Mouse (Mus musculus) brown adipose tissue, adult 24 weeks (tissue): ENCODE measurements around the gene Relch. TPM values are rescaled to one million over a fixed set of nuclear protein-coding genes. Genes with fewer than 3 reads are reported as not detected.

Source experiments
- H3K27ac ChIP-seq: fragments of 200-500 bp; replicated peaks from 2 replicates; pipeline ENCODE4 v1.5.1; 2012; ENCODE audit warnings: low read depth, mild to moderate bottlenecking, low read length
- H3K4me1 ChIP-seq: fragments of 200-500 bp; 2 replicates; pipeline ENCODE4 v1.6.1; 2012; ENCODE audit warnings: low read length, mixed read lengths; ENCODE audit not compliant: control insufficient read depth, insufficient read depth, insufficient read length
- H3K4me3 ChIP-seq: fragments of 200-500 bp; 2 replicates; pipeline ENCODE4 v1.5.1; 2012; ENCODE audit warnings: low read depth, mild to moderate bottlenecking, low read length, moderate library complexity; ENCODE audit not compliant: insufficient read depth
- polyA plus RNA-seq: library from polyadenylated mRNA; stranded (reverse); fragments of >200 nt; gene quantifications from 2 replicates; pipeline ENCODE4 v1.2.4, GENCODE M21; 2012; ENCODE audit not compliant: missing spikeins, insufficient read depth, insufficient read length

Gene Relch
- polyA plus RNA-seq: 6.2 and 7.9 TPM in 2 replicates

DNA sequence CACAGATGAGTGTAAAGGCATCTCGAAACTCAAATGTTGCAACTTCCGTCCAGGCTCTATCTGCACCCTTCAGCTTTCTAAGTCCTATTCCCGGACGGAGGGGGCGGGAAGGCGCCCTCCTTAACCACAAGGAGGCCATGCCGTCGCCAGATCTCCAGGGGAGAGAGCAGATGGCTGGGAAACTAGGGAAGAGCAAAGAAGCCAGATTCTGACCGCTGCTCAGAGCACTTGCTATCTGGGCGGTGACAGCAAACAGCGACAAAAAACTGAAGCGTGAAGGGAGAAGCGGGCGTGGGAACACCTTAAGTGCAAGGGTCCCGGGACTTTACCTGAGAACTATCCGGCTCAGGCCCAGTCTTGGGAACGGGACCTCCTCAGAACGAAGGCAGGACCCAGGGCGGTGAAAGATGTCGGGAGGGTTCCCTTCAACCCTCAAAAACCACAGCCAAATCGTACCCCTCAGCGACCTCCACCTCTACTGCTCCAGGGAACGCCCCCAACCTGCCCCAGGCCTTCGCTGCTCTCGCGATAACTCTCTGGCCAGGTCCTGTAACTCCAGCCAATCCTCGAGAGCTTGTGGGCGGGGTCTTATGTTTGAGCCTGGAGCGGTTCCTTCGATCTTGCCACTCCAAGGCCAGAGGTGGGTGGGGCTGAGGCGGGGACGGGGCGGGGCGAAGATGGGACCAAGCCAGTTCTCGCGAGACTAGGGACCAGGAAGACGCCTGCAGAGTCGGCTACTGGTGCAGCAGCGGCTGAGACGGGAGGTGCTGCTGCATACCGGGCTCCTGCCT, at the start of gene Relch, which contains the start of gene Pign:
Gene Relch, plus strand, starts transcription at position 691 of the 791 bp plus-strand sequence.
Gene Pign, minus strand, starts transcription at position 507 of the 791 bp plus-strand sequence.
- no peaks in the 10 kb centered on the region; the same call in 1 of the 2 replicates for H3K4me1 ChIP-seq
- H3K27ac ChIP-seq: peak within 1 kb of the TSS; percentile 49
- H3K4me3 ChIP-seq: peak within 1 kb of the TSS; percentile 97

DNA sequence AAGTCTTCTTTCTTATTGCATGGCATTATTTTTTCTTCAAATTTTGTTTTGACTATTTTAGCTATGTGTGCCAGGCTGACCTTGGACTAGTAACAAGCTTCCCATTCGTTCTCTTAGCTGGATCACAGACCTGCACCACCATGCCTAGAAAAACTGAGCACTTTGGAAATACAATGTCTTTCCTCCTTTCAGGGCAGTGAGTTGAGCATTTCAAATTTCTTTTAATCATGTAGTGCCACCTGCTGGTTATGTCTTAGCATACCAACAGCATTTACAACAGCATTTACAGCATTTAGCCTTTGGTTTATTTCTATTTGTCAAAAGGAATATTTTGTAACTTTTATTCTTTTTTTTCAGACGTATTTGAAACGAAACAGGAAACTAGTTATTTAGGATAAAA, 33.2 kb upstream of the Relch start:
- H3K4me1 ChIP-seq: no peaks in the 10 kb centered on the region
- H3K27ac ChIP-seq: no peak overlapping the region
- H3K4me3 ChIP-seq: no peak overlapping the region

DNA sequence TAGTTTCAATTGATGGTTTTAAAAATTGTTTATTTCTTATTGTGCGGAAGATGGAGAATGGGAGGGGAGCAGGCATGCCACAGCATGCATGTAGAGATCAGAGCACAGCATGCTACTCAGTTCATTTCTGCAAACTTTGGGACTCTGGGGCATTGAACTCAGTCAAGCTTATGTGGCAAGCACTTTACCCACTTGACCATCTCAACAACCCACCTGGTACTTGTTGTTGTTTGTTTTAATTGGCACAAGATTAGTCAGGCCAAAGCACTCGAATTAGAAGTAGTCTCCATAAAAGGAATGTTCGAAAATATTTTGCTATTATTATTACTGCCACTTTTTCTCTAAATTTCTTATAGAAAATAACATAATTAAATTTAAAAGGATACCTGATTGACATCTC, 19.6 kb upstream of the Relch start:
- H3K4me1 ChIP-seq: no peaks in the 10 kb centered on the region
- H3K27ac ChIP-seq: no peak overlapping the region
- no peak overlapping the region for H3K4me3 ChIP-seq

- Histone ChIP-seq H3K4me1 (no peaks in the 10 kb centered on the region), H3K4me3 (no peak overlapping the region), H3K27ac (no peak overlapping the region)
These were observed 13.0 kb upstream of the Relch start for GRCm38 (mm10) chr1:105650650-105651049.

- Histone ChIP-seq H3K4me1 (no peaks in the 10 kb centered on the region), H3K4me3 (no peak overlapping the region), H3K27ac (no peak overlapping the region)
These were observed 9.7 kb upstream of the Relch start for GRCm38 (mm10) chr1:105653981-105654380.

GRCm38 (mm10) chr1:105660015-105660414, 3.6 kb upstream of the Relch start:
- Histone ChIP-seq H3K4me1 (no peaks in the 10 kb centered on the region), H3K27ac (no peak overlapping the region), H3K4me3 (no peak overlapping the region)

GRCm38 (mm10) chr1:105662820-105663170, 866 bp upstream of the Relch start:
- 0 out of 2 replicates have a peak overlapping the region, but pooled peaks have one; percentile 10 for H3K27ac ChIP-seq
- peak overlapping the region; percentile 83 for H3K4me3 ChIP-seq
- no peaks in the 10 kb centered on the region; the same call in 1 of the 2 replicates for H3K4me1 ChIP-seq

DNA sequence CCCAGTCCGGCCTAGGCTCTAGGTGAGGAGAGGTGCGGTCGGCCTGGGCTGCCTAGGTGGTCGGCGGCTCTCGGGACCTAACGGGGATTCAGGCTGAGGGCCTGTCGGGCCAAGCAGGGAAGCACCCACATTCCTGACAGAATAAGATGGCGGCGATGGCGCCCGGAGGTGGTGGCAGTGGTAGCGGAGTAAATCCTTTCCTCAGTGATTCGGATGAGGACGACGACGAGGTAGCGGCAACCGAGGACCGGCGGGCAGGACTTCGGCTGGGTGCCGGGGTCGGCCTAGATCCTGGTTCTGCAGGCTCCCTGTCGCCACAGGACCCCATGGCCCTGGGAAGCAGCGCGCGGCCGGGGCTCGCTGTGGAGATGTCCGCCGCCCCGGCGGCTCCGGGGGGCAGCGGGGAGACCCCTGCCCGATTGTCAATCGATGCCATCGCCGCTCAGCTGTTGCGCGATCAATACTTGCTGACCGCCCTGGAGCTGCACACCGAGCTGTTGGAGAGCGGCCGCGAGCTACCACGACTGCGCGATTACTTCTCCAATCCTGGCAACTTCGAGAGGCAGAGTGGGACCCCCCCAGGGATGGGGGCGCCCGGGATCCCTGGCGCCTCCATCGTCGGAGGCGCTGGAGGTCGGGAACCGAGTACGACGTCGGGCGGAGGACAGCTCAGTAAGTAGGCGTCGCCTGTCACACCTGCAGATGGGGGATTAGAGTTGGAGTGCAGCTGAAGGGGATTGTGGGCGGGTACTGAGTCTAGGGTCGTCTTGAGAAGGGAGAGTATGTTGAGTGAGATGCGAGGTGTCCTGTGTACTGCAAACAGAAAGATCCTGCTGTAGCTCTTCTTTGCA, 526 bp downstream of the Relch start:
- peak overlapping the region; percentile 97 for H3K4me3 ChIP-seq
- 0 out of 2 replicates have a peak overlapping the region, but pooled peaks have one; percentile 33 for H3K27ac ChIP-seq
- no peaks in the 10 kb centered on the region; the same call in 1 of the 2 replicates for H3K4me1 ChIP-seq

- H3K4me3 ChIP-seq: no peak overlapping the region
- H3K4me1 ChIP-seq: no peaks in the 10 kb centered on the region; the same call in 1 of the 2 replicates
- no peak overlapping the region for H3K27ac ChIP-seq
These were observed 6.0 kb downstream of the Relch start for GRCm38 (mm10) chr1:105669700-105670099.

DNA sequence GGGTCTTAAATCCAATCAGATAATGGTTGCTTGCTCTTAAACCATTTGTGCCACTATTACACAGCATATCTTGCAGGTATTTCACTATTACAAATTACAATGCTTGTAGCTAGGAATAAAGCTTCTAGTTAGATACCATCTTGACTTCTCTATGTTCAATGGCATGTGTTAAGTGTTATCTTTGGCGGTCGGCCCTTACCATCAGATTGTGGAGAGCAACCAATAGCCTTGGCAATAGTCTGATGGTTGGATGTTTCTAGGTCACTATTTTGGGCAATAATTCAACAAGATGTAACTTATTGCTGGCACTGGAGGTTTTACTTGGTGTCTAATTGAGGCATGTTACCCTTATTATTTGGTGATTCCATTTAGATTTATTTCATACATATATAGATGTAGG, 11.1 kb downstream of the Relch start:
- Histone ChIP-seq H3K4me1 (no peaks in the 10 kb centered on the region), H3K27ac (no peak overlapping the region), H3K4me3 (no peak overlapping the region)

GRCm38 (mm10) chr1:105680587-105680986, 16.9 kb downstream of the Relch start:
- no peak overlapping the region for H3K4me3 ChIP-seq
- no peaks in the 10 kb centered on the region for H3K4me1 ChIP-seq
- H3K27ac ChIP-seq: no peak overlapping the region

DNA sequence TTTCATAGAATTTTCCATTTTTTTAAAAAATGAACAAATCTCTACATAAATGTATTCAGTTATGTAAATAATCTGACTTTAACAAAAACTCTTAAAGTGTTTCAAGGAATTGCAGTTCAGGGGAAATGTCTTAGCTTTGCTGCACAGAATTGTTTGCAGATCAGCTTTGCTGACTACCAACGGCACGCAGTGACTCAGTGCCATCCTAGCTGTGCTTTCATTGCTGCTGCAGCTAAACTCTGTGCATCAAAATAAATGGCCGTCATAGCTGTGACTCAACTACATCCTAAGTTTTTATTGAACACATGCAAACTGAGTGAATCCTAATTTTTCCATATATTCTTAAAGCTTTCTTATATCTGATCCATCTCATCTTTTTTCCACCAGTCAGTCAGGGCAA, 21.8 kb downstream of the Relch start:
- H3K27ac ChIP-seq: no peak overlapping the region
- no peak overlapping the region for H3K4me3 ChIP-seq
- H3K4me1 ChIP-seq: no peaks in the 10 kb centered on the region

- H3K4me3 ChIP-seq: no peak overlapping the region
- no peaks in the 10 kb centered on the region for H3K4me1 ChIP-seq
- no peak overlapping the region for H3K27ac ChIP-seq
These were observed 31.9 kb downstream of the Relch start for GRCm38 (mm10) chr1:105695581-105695980.

DNA sequence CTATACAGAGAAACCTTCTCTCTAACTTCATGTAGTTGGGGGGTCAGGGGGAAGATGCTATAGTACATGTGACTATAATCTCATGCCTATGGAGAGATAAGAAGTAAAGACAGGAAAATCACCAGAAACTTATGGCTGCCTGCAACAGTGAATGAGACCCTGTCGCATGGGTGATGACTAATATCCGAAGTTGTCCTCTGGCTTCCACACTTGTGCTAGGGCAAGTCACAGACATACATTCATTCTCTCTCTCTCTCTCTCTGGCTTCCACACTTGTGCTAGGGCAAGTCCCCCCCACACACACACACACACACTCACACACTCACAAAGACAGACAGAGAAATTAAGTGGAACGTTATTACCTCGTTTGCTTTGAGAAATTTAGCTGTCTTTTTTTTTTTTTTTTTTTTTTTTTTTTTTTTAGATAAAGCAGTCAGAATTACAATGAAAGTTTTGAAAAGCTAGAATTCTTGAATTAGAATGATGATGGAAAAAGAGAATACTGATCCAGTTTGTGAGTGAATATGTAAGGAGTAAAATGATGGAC, 37.4 kb downstream of the Relch start:
- no peak overlapping the region for H3K27ac ChIP-seq
- no peak overlapping the region for H3K4me3 ChIP-seq
- H3K4me1 ChIP-seq: no peaks in the 10 kb centered on the region

- no peaks in the 10 kb centered on the region for H3K4me1 ChIP-seq
- H3K4me3 ChIP-seq: no peak overlapping the region
- no peak overlapping the region for H3K27ac ChIP-seq
These were observed 45.8 kb downstream of the Relch start for GRCm38 (mm10) chr1:105709415-105709814.
